Mouse (Mus musculus): Measurements from ENCODE around the gene Morn1.
A peak's percentile ranks its signal among the peaks of the same experiment; 100 is the strongest.

Morn1 gene

DNA sequence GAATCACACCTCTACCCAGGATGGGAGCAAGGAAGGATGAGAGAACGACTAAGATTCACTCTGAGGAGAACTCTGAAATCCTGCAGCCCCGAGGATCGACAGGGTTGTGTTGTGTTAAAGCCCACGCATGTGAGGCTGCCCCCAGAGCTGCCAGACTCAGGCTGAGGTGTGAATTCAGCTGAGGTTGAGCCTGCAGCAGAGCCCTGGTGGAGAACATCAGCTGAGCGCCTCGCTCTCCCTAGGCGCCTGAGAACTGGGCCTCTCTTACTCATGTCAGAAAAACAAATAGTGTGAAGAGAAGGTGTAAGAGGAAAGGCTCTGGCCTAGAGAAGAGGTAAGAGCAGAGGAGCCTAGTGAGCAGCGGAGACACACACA lies 72.2 kb downstream of the Morn1 start:
- DNase-seq (ENCODE audit: inconsistent ontology term), result no peak

DNA sequence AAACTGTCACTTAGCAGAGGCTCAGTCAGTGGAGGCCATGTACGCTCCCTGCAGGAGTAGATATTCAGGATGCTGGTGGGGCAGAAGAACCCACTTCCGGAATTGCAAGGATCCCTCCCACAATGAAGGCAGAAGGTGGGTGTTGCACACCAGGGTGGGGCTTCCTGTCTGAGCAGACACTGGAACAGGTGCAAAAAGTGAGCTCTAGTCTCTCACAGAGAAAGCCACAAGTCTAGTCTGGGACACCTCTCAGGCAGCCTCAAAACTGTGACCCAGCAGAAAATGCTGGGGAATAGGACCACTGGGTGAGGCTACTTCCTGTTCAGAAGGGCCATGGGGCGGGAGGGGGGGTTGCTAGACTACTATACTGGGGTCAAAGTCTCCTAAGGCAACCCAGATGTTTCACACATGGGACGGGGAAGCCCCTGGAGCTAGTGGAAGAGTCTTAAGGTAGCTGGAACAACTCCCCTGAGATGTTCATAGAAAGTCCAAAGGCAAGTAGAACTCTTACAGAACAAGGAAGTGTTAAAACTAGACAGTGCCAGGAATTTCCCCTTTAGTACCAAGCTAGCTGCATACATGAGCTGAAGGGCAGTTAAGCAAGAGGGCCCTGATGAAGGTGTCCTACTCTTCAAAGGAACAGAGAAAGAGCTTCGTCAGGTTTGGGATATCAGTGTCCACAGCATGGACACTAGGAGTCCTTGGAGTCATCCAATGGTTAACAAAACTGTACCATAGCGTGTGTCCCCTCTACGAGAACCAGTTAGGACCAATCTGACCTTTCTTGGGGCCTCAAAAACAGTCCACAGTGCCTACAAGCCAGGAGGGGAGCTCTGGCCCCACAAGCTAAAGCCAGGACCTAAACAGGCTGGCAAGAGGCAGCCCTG lies 76.3 kb downstream of the Morn1 start:
- DNase-seq (ENCODE audit: inconsistent ontology term), result no peak

DNA sequence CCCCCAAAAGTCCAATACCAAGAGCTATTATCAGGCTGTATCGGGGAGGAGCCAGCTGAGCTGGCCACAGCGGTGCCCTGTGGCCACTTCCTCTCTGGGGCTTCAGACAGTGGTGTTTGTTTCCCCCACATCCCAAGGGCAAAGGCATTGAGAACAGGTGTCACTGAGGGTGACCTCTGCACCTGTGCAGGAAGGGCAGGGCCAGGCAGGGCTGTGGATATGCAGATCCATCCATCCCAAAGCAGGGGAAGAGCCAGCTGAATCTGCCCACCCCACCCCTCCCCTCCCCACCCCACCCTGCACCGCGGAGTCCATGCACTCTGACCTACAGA lies 76.9 kb downstream of the Morn1 start:
- no peak for DNase-seq (ENCODE audit: inconsistent ontology term)

DNA sequence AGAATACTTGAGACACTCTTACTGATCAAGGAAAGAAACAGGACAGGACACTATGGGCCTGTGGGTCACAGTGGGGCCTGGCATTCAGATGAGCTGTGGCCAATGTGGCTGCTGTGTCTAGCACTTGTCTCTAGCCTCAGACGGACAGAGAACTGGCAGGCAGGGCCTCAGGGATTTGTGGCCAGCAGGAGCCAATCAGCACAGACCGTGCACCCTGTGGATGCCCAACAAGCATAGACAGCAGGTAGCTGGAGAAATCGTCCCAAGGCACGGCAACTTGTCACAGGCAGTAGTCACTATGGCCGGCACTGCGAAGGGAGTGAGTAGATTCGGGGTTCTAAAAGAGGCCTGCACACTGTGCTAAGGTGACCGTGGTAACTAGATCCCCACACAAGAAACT lies 77.3 kb downstream of the Morn1 start:
- no peak for DNase-seq (ENCODE audit: inconsistent ontology term)

DNA sequence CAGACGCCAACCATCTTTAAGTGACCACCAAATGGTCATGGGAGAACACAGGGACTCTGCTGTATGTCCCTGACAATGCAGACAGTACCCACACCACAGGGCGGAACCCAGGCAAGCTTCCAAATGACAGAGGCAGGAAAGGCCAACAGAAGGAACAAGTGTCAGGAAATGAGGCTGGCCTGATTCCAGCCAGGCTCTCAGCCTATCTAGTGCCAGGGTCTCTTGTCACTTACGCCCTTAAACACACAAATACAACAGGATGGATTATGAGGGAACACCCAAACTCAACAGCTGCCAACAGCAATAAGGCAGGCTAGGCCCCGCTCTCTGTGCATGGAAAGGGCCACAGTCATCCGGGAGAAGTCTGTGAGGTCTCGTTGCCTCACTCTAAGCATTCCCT lies 78.2 kb downstream of the Morn1 start:
- peak; percentile 69 for DNase-seq (ENCODE audit: inconsistent ontology term)

DNA sequence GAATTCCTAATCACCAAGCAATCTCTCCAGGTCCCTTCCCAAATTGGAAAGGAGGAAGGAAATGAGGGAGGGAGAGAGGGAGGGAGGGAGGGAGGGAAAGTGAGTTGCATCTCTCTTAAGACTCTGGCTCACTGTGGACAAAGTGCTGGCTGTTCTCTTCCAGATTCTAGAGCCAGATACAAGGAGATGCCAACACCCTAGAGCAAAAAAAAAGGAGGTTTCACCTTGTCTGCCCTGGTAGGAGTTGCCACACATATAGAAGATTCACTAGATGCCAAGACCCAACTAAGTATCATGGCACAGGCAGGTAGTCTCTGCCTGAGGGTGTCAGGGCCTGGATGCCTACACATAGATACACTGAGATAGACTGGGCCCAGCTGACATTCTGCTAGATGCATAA lies 79.5 kb downstream of the Morn1 start:
- DNase-seq (ENCODE audit: inconsistent ontology term), result no peak

DNA sequence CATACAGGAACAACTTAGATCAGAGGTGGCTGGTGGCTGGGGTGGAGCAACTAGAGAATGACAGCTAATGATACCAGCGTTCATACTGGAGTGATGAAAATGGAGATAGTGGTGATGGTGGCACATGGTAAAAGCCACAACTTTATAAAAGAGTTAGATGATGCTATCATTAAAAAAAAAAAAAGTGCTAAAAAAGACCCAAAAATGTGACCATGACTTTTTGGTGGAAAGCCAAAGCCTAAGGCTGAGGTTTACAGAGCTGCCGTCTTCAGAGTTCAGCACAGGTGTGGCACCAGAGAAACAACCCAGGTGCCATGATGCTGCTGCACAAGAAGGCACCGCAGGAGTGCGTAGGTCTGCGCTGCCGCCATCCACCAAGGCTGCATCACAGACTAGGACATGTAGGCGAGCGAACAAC lies 82.5 kb downstream of the Morn1 start:
- no peak for DNase-seq (ENCODE audit: inconsistent ontology term)

DNA sequence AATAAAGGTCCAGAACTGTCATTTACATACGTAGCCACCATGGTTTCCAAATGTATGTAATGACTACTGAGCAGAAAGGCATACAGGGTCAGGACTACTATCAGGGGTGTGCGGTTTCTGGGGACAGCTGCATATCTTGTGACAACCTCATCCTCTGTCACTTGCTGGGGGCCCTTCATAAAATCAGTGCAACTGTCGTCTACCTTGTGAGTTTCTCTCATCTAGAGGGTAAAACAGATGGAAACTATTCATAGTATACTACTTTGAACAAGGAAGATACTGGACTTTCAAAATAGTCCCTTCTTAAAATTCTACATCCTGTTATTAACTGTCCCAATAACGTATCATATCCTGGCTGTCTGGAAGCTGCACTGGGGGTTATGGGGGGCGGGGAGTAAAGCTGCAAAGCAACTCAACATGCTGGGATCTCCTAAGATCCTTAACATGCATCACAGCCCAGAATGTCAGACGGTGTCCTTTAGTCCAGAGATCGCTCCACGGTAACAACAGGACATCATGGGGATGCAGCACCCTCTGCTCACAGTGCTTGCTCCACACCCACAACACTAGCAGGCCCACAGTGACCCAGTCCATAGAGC lies 84.3 kb downstream of the Morn1 start:
- DNase-seq (ENCODE audit: inconsistent ontology term), result no peak

DNA sequence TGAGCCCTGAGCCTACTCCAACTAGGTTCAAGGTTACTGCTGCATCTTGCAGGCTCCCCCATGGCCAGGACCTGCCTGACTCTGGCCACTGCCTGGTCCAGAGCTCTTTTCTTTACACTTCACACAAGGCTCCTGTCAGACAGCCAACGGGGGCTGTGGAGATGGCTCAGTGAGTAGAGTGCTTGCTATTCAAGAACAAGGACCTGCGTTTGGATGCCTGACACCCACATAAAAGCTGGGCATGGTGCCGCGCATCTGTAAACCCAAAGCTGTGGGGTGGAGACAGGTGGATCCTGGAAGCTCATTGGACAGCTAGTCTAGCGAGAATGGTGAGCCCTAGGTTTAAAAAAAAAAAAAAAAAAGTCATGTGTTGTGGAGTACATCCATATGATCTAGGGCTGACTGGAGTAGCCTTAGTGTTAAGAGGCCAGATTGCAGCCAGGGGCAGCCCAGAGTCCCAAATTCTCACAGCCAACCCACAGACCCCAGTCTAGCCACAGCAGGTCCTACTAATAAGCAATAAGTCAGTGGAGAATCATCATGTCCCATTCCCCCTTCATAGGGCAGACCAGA lies 85.7 kb downstream of the Morn1 start:
- peak; percentile 70 for DNase-seq (ENCODE audit: inconsistent ontology term)

DNA sequence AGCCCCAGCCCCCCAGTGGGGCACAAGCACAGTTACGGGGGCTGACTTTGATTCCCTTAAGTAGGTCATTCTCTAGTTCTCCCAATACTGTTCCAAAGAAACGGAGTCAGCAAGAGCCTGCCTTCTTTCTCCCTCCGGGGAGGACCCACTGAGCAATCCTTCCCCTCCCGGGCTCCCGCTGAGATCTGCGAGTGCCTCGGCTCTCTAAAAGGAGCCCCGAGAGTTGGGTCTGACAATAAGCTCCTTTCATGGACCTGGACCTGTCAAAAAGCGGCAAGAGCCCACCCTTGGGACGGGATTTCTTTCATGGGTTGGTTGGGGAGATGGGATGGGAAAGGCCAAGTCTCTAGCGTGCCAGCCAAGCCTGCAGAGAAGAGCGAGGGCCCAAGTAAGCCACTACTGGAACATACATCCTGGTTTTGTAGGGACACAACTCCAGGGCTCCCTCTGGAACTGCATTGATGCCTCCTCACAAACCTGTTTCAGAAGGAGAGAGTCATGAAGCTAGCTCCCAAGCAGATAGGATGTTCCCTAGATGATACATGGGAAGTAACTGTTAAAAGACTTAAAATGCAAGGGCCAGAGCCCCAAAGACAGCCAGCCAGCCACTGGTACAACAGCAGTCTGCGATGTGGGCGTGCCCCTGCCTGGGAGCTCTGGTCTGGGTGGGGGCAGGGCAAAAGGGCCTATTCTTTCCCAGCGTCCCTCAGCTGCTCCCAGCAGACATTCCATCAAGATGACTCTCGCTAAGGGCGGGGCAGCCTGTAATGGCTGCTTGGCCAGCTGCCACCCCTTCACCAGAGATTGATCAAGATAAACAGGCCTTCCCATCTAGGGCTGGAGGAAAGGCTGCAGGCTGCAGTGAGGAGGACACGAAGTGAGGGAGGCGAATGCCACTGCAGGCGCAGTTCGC lies 86.8 kb downstream of the Morn1 start:
- peak; percentile 99 for DNase-seq (ENCODE audit: inconsistent ontology term)

DNA sequence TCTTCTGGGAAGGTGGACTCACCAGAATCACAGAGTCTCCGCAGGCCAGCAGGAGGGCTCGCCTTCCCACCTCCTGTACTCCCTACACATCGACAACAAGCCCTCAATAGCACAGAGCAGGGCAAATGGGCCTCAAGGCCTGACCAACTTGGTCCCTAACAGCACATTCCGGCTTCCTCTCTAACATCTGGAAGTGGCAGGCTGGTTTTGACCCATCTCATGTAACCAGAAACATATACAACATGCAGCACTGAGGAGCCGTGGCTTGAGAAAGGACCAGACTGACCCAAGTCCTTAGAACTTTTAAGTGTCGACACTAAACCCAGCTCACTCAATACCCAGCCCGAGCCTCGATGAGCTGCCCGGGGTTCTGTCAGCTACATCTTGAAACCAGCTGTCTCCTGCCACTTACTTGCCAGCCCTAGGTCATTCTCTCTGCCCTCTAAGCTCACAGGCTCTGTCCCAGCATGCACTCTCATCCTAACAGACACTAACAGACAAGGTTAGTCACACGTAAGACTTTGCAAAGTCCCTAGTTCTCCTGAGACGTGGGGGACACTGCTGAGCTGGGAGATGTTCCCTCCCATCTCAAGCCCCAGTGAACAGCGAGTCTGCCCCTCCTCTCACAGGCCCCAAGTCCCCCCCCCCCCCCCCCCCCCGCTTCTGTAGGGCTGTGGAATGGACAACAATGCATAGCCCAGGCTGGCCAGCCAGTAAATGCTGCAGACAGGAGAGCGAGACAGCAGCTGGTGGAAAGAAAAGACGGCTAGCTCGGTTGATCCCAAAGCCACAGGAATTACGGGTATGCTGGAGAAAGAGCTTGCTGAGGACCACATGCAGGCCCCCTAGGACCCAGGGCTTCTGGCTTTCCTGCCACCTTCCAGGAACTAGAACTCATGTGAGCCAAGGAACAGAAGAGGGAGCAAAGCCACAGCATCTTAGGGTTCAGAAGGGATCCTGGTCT lies 87.7 kb downstream of the Morn1 start:
- DNase-seq (ENCODE audit: inconsistent ontology term), result peak; percentile 91

DNA sequence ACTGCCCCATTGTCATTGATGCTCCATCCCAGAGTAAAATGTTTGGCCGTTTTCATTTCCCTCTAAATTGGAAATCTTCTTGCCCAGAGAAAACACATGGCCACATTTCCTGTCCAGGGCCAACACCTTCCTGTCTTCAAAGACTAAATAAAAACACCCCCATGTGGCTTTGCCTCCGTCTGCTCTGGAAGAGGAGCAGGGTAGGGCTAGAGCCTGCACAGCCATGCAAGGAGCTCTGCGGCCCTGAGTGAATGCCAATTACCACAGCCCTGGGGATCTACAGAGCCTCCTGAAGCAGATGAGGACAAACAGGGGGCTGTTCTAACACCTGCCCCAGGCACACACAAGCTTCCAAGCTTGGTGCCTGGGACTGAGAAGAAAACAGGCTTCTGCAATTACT lies 89.8 kb downstream of the Morn1 start:
- no peak for DNase-seq (ENCODE audit: inconsistent ontology term)

DNA sequence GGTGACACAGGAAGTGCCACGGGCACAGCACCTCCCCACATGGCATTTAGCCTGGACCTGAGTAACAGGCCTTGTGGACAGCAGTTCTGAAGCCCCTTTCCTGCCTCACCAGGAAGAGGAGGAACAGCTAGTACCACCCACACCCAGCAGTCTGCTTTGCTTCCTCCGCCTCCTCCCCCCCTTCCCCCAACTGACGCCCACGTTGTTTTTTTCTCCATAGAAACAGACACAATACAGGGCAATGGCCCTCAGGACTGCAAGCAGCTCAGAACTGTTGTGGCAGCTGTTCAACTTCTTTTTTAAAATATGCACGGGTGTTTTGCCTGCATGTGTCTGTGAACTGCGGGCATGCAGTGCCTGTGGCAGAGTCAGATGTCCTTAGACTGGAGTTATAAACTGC lies 91.9 kb downstream of the Morn1 start:
- peak; percentile 97 for DNase-seq (ENCODE audit: inconsistent ontology term)

DNA sequence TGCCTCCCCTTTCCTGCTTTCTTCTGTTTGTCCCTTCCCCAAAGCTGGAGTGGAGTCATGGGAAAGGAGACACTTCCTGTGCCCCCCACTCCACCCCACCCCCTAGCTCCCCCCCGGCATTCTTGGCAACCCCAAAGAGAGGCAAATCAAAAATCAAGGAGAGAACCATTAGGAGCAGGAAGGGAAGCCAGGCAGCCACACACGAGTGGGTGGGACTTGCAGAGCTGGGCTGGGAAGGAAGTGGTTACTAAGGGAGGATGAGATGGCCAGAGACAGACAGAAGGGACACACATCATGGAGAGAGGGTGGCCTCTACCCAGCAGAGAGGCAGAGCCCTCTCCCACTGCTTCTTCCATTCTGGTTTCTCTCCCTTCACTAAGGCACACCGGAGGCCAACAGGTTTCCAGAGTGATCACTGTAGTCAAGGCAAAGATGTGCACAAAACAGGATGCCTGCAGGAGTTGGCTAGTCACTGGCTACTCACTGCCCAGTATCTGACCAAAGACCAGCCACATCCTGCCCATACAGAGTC lies 92.7 kb downstream of the Morn1 start:
- DNase-seq (ENCODE audit: inconsistent ontology term), result peak; percentile 68

DNA sequence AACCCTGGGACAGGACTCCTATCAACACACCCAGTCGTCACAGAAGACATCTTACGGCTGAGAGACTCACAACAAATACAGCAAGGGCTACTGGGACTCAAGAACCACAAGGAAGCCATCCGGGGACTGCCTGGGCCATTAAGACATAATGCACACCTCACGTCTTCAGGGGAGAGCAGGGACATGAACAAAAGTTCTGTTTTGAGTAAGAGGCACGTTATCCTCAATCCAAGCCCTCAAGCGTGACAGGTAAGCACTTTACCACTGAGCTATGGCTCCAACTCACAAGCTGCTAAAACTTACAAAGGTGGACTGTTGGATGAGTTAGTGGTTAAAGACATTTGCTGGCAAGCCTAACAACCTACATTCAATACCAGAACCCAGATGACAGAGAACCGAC lies 96.8 kb downstream of the Morn1 start:
- DNase-seq (ENCODE audit: inconsistent ontology term), result no peak

DNA sequence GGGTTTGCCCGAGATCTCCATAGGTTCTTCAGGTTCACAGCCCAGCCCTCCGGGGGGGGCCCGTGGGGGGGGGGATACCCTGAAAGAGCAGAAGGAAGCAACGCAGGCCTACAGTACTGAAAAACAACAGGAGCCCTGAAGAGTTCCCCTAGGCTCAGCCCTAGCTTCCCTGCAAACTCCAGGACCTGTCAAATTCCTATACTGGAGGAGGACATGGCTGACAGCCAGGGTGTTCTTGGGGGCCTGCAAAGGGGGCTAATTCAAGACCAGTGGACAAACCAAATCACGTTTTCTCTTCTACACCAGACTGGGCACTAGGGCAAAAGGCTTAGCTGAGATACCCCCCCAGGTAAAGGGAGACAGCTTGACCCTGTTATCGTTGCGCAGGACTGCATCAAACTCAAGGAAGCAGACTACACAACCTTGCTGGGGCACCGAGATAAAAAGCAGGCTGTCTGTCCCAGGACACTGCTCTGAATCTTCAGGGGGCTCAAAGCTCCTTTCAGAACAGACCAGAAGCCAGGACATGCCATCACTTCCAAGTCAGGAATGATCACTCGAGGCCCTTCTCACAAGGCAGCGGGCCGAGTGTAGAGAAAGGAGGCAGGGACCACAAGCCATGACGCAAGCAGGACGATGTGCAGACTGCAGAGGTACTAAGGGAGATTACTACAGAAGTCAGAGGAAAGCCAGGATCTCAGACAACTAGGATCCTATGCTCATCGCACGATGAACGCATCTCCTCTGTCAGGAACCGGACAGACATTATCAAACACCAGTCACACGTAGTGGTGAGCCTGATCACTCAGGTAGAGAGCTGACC lies 98.1 kb downstream of the Morn1 start:
- DNase-seq (ENCODE audit: inconsistent ontology term), result no peak

DNA sequence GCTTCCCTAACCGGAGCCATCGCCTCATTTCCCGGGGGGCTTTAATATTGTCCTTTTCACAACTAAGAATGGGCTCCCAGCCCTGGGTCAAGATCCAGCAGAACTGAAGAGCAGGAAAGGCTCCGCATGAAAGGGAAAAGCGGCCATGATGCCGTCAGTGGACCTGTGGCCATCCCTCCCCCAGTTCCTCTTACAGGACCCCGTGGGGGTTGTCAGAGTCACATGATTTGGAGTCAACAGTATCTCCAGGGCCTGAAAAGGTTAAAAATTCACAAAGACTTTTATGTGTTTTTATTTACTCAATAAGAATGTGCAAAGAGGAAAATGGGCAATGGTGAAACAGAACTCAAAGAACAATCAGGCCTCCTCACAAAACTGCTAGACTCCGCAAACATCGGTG lies 99.5 kb downstream of the Morn1 start:
- DNase-seq (ENCODE audit: inconsistent ontology term), result no peak

DNA sequence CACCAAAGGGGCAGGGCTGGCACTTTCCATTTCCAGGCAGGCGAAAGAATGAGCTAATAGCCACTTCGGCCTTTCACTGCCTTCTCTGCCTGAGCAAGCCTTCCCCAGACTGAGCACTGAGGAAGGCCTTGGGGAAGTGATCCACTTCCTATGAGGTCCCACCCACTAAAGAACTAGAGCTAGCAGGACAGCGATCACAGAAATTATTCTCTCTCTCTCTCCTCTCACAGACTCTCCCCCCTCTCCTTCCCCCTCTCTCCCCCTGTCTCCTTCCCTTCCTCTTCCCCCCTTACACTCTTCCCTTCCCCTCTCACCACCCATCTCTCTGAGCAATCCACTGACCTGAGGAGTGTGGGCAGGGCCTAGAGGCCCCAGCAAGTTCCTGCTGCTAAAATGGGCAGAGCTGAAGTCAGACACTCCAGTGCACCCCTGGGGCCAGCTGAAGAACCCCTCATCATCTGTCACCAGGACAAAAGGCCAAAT lies 100.9 kb downstream of the Morn1 start:
- no peak for DNase-seq (ENCODE audit: inconsistent ontology term)

DNA sequence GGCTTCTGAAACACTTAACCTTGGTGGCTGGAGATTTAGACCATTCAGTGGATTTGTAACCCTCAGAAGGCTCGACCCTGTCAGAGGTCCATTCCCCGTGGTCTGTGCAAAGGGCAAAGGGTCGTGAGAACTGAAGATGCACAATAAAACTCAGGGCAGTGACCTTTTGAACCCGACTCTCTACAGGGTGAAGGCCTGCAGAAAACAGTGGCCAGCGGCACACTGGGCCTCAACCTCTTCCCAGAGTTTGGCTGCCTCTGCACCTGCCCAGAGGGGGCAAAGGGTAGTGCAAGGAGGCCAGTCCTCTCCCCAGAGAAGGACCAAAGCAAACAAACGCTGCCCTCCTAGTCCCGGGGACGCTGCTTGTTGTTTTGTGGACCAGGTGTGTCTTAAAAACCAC lies 102.0 kb downstream of the Morn1 start:
- no peak for DNase-seq (ENCODE audit: inconsistent ontology term)

DNA sequence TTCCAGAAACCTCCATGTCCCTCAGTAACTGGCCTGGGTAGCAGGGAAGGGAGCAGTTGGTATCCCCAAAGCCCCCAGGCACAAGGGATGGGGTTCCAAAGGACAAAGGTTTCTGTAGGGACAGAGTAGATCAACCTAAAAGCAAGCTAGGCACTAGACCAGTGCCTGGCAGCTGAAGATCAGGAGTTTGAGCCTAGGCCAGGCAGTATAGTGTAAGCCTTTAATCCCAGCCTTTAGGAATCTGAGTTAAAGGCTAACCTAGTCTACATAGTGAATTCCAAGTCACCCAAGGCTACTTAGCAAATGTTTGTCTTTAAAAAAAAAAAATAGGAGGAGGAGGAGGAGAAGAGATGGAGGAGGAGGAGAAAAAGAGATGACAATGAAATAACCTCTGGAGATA lies 102.4 kb downstream of the Morn1 start:
- DNase-seq (ENCODE audit: inconsistent ontology term), result no peak

Measured in Muller cell, postnatal 12 days (primary cell).